In the genomic region with DNA sequence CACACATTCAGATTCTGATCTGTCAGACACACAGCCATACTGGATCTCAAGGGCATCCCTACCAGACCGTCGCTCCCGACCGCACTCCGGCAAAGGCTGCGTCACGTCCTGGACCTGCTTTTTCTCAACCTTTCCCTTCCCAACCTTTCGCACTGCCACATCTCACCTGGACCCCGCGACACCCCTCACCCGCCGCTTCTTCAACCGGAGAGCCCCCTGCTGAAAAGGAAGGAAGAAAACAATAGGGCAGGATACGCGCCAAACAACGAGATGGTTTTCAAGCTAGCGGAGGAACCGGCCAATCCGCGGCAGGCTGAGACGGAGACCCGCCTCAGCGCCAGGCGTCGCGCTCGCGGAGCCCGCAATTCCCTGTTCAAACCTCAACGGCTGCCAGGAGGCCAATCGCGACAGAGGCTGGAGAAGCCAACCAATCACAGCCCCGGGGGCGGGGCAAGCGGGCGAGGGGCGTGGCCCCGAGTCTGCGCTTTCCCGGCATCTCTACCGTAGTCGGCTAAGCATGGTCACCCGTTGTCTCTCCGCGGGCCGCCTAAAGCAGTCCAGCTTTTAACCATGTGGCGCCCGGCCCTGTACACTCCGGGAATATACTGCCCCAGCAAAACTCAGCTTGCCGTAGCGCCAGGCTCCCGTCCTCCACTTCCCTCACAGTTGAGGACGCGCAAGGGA, we compare ENCODE assay signal across 7 mouse cellular contexts. TPM values are rescaled to one million over a fixed set of nuclear protein-coding genes. Genes with fewer than 3 reads are reported as not detected.
A peak's percentile ranks its signal among the peaks of the same experiment; 100 is the strongest.
DNase-seq lines count a peak whose midpoint lies in the region; ATAC-seq lines count a peak whose summit lies in the region.

A gene (minus strand): TSS at position 370 of the 684 bp plus-strand sequence.
A gene (plus strand): TSS at position 470 of the 684 bp plus-strand sequence.

- no peaks in the 10 kb centered on the region; the same call in 1 of the 2 replicates for H3K4me1 ChIP-seq in intestine, embryonic 15.5 days (replicated peaks)
- peaks cover 43% of the 10 kb centered on the region for H3K4me1 ChIP-seq in midbrain, embryonic 10.5 days

- DNase-seq in adrenal gland, adult 2 months, result peak; percentile 97
- peak; percentile 96 for DNase-seq in embryo, embryonic 11.5 days (ENCODE audit: low read depth, low spot score)
- DNase-seq in gastrocnemius, postnatal 36 days, result peak; percentile 95 to 97
- peak; percentile 98 to 99 for DNase-seq in left cerebral cortex, postnatal 25 days (ENCODE audit: low spot score in 2 of 2)
- DNase-seq in midbrain, embryonic 10.5 days (ENCODE audit: low spot score), result peak; percentile 99
- DNase-seq in right cerebral cortex, postnatal 4 days, result peak; percentile 99

- H3K36me3 ChIP-seq in intestine, embryonic 15.5 days, result peaks cover 25% of the 10 kb centered on the region
- H3K36me3 ChIP-seq in midbrain, embryonic 10.5 days, result peaks cover 61% of the 10 kb centered on the region

- H3K9ac ChIP-seq in intestine, embryonic 15.5 days, result peak within 1 kb of the TSS; percentile 72

- no peaks in the 10 kb centered on the region for H3K9me3 ChIP-seq in intestine, embryonic 15.5 days
- H3K9me3 ChIP-seq in midbrain, embryonic 10.5 days (replicated peaks), result no peaks in the 10 kb centered on the region

- peak within 1 kb of the TSS; percentile 70 for H3K4me3 ChIP-seq in intestine, embryonic 15.5 days (replicated peaks)
- peak within 1 kb of the TSS; percentile 77 for H3K4me3 ChIP-seq in midbrain, embryonic 10.5 days

- peak; percentile 98 for ATAC-seq in intestine, embryonic 15.5 days

- peak within 1 kb of the TSS; percentile 100 for H3K27ac ChIP-seq in intestine, embryonic 15.5 days
- peak within 1 kb of the TSS; percentile 98 for H3K27ac ChIP-seq in midbrain, embryonic 10.5 days (replicated peaks)

- intact Hi-C loops in gastrocnemius, postnatal 36 days (cut with DNase I), result no loop called here
- intact Hi-C loops in left cerebral cortex, postnatal 25 days (cut with DNase I), result loop anchor here (1.0 kb wide), 1 partner anchor 24 kb away; a partner anchor contains a TSS

- peak within 1 kb of the TSS; percentile 71 for H3K4me2 ChIP-seq in intestine, embryonic 15.5 days (replicated peaks)

- WGBS in intestine, embryonic 15.5 days, result under 1% methylated on average over 54 of the region's 54 CpGs
- WGBS in midbrain, embryonic 10.5 days, result under 1% methylated on average over 54 of the region's 54 CpGs

- H3K27me3 ChIP-seq in intestine, embryonic 15.5 days (replicated peaks), result no peaks in the 10 kb centered on the region
- no peaks in the 10 kb centered on the region for H3K27me3 ChIP-seq in midbrain, embryonic 10.5 days (ENCODE audit: low read depth, poor library complexity, severe bottlenecking)

RNA-seq across cellular contexts. Expression of the first gene that starts in this region (rescaled TPM):
- total RNA-seq in adrenal gland, adult 2 months (2021), result 10 to 100 TPM; 20.4 to 25.5 TPM
- polyA plus RNA-seq in adrenal gland, adult 2 months (2012; rRNA removed), result 25.2 and 28.7 TPM in 2 replicates
- total RNA-seq in gastrocnemius, postnatal 36 days (2021), result 10 to 100 TPM in 1 of 2 experiments, 1 to 10 TPM in 1; 8.0 to 13.7 TPM
- 83.3 and 96.9 TPM in 2 replicates for polyA plus RNA-seq in intestine, embryonic 15.5 days (2015; fragmentation: Nextera tagmentation; extraction: Ambion mirVana)
- 10 to 100 TPM; 18.9 to 25.6 TPM for total RNA-seq in left cerebral cortex, postnatal 25 days (2021)
- polyA plus RNA-seq in midbrain, embryonic 10.5 days (2016; fragmentation: Nextera tagmentation; extraction: Ambion mirVana), result 236 and 246 TPM in 2 replicates

RNA-seq across cellular contexts. Expression of the second gene that starts in this region (rescaled TPM):
- 100 to 1,000 TPM; 162 to 208 TPM for total RNA-seq in adrenal gland, adult 2 months (2021)
- polyA plus RNA-seq in adrenal gland, adult 2 months (2012; rRNA removed), result 44.2 and 45.1 TPM in 2 replicates
- 100 to 1,000 TPM; 212 to 225 TPM for total RNA-seq in gastrocnemius, postnatal 36 days (2021)
- polyA plus RNA-seq in intestine, embryonic 15.5 days (2015; fragmentation: Nextera tagmentation; extraction: Ambion mirVana), result 267 and 273 TPM in 2 replicates
- 10 to 100 TPM; 70.4 to 73.6 TPM for total RNA-seq in left cerebral cortex, postnatal 25 days (2021)
- polyA plus RNA-seq in midbrain, embryonic 10.5 days (2016; fragmentation: Nextera tagmentation; extraction: Ambion mirVana), result 211 and 231 TPM in 2 replicates

Comparison
In these comparisons a context has a peak if more than half of its experiments do, and no peak if none do; other contexts are left out.
1. Peak in every context shown above with its lines: DNase-seq, ATAC-seq, H3K4me3 ChIP-seq and H3K27ac ChIP-seq.